Mouse (Mus musculus) adrenal gland, postnatal 10 days (tissue): ENCODE results near the gene Psmb3. TPM values are rescaled to one million over a fixed set of nuclear protein-coding genes. Genes with fewer than 3 reads are reported as not detected.
"Not testable (repeated sequence)": the region's sequence is repeated elsewhere in the genome, so short reads cannot be mapped to it uniquely, and the experiment has no call there.

ENCODE experiments used
- DNase-seq: peaks from one replicate; pipeline ENCODE4 v3.0.0; 2021; ENCODE audit warnings: mixed read lengths
- total RNA-seq, 2 experiments: library from RNA; stranded (reverse); gene quantifications; 2 replicates each; pipeline ENCODE4 v1.2.3; 2021

Psmb3 gene
- total RNA-seq, 2 experiments from 2014 or later: 231 to 234 TPM

DNA sequence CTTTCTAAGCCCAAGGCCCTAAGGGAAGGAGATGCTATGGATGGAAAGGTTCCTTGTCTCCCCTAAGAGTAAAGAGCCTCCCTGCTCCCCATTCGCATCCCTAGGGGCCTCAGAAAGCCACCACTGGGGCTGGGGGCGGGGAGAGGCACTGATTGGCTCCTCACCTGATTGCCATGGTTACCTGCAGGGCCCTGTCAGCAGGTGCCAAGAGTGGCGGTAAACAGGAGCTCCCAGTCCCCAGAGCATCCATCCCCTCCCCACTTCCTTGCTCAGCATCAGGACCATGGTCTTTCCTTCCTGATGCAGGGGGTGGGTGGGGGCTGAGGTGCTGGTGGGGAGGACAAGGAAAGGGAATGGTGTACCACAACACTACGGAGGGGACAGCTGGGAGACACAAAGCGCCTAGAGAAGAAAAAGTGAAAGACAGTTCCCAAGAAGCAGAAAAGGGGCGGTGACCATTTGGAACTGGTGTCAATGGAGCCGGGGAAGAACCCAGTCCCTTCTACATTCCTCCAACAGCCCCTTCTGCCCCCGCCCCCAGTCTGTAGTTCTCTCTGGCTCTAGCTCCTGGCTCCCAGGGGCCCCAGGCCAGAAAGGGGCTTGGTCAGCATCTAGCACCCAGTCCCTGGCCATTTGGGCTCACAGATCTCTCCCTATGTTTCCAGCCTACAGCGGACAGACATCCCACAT, 7.3 kb upstream of the Psmb3 start:
- no peak for DNase-seq

DNA sequence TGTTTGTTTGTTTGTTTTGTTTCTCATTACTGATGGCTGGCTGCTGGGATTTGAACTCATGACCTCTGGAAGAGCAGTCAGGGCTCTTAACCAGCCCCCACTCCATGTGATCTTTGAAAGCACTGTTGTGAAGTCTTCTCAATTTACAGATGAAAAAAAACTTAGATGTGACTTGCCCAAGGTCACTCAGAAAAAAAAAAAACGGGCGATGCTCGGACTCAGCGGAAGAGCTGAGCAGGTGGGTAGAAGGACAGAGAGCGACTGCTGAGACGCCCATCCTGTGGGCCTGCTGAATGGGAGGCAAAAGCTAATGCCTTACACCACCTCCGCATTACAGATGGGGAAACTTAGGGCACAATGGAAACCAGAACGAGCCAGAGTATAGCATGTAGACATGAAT, 6.5 kb upstream of the Psmb3 start:
- no peak for DNase-seq

DNA sequence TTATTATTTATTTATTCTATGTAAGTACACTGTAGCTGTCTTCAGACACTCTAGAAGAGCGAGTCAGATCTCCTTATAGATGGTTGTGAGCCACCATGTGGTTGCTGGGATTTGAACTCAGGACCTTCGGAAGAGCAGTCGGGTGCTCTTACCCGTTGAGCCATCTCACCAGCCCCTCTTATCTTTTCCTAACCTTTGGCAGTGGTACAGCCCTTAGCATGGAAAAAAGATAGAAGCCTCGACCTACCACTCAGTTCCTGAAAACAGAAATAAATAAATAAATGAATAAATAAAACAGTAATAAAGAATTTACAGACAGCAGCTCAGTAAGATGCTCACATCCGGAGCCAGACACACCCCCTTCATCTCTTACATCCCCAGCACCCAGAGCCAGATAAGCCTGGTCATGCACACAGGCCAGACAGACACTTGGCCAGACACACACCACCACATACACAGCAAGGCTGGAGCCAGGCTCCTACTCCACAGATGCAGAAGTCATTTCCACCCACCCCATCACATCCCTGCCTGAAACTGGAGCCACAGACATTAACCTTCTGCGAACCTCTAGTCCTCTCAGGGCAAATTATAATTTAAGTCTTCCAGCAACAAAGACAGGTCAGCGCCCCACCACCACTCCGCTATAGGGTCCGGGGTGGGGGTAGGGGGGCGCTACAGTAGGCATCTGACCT, 5.9 kb upstream of the Psmb3 start:
- DNase-seq: no peak

DNA sequence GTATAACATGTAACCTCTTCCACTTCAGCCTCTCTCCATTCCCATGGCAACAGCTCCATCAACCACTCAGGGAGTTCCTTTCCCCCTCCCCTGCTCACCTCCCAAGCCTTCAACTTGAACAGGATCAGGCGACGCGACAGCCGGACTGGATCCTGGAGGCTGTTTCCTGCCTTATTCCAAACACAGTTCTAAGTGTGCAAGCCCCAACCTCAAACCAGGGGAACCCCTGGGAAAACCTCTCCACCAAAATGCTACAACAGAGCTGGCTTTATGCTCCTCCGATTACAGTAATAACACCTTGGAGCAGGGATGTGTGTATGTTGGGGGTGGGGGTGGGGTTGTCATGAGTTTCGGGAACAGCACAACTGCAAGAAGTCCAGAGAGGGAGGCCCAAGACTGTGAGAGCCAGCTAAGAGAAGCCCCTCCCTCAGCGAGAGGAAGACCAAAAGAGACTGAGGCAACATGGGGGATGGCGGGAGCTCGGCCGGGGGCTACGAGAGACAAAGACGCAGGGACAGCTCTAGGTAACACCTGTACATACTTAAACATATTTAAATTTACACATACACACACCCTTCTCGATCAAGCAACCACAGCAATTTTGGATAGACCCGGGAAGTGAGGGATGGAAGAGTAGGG, 5.2 kb upstream of the Psmb3 start:
- peak; percentile 27 for DNase-seq

DNA sequence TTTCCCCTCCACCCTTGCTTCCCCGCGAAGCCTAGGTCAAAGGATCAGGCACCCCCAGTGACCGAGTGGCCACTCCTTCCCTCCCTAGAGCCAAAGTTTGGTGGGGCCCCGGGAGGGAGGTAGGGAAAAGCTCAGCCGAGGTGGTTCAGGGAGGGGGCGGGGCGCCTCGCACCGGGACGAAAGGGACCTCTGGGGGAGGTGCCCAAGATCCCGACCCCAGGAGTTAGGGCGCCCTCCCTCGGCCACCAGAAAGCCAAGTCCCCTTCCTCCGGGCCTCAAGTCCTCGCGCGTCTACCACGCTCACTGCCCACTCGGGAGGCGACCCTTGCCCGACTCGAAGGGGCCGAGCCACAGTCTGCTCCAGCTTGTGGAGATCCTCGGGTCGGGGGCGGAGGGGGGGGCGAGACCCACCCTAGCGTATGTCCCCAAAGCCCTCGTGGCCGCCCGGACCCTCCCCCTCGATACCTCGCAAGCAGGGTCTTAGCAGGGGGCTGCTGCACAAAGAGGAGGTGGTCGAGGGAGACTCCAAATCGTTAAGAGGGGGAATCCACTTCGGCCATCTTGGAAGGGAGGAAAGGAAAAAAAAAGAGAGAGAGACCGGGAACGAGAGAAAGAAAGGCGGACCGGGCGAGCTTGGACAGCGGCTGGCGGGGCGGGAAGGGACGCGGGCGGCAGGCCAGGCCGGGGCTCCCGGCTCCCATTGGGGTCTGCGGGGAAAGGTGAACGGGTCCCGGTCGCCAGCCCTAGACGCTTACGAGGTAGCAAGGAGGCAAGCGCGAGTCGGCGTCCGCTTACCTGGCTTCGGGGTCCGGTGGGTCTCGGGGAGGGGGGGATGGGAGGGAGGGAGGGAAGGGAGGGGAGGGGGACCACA, 4.2 kb upstream of the Psmb3 start:
- peak; percentile 89 for DNase-seq

DNA sequence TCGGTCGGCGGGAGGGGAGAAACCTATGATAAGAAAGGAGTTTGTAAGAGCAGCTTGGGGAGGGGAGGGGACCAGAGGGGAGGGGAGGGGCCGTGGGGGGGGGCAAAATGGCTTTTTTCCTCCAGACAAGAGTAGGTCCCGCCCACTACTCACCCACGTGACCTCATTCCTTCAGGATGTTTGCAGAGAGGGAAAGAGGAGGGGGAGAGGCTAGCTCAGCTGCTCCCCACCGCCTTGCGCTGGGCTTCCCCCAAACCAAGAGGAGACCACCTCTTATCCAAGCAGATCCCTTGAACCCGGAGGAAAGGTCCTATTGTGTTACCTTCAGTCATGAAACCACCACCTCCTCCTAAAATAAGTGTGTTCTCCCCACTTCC, 3.6 kb upstream of the Psmb3 start:
- peak; percentile 91 for DNase-seq

DNA sequence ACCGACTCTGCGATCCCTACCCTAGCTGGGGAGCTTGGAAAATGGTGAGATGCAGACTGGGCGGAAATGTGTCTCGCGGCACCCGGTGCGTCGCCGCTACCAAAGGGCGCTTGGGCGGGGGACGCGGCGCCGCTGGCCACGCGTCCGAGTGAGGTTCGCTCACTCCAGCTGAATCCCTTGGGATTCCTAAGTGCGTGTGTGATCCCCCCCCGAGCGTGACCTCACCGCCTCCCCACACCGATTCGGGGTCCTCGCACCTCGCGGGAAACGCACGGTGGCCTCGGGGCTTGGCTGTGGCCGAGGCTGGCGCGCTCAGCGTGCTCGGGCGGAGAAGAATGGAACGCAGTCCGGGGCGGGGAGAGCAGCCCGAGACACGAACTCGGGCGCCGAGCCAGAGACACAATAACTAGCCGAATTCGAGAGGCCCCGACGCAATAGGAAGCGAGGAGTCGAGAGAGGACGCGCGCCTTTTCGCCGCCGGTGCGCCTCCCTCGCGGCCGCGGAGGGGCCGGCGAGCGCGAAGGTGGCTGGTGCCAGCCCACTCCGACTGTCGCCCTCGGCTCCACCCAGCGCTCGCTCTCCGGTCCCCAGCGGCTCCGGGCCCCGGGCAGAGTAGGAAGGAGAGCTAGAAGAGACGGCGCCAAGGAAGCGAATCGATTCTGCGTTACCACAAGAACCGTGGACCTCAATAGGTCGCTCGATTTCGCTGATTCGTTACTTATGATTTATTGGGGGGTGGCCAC, 3.0 kb upstream of the Psmb3 start, which contains the start of gene Pcgf2:
Pcgf2 (minus strand) TSS at position 495 of the 743 bp plus-strand sequence.
- peak; percentile 87 for DNase-seq

DNA sequence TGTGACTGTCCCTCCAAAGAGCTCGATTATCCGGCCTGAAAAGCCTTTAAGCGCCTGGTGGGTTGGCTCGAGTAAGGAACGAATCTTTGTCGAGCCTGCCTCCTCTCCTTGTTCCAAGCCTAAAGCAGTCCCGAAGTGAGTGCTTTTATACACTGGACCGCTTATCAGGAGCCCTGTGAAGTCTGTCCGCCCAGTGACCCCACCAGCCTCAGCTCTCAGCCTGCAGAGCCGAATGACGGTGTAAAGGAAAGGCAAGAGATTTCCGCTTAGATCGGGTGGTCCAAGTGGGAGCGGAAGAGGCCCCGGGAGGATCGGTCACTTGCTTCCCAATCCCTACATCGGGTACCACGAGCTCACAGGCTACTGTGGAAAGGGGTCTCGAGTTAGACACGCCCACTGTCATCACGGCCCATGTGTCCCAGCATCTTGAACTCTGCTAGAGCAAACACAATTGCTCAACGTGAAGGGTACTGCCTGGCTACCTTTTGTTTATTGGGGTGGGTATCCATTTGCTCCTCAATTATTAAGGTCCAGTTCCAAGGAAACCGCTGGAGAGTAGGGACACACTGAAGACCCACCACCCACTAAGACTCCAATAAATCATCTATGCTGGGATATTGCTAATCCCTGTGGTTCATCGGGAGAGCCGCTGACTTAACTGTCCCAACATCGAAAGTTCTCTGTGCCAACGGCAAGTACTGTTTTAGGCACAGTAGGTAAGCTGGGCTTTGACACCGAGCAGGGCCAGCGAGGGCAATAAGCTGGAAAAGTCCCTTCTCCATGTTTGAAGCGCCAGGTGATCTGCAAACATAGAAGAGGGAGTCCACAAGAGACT, 2.2 kb upstream of the Psmb3 start:
- peak; percentile 65 for DNase-seq

DNA sequence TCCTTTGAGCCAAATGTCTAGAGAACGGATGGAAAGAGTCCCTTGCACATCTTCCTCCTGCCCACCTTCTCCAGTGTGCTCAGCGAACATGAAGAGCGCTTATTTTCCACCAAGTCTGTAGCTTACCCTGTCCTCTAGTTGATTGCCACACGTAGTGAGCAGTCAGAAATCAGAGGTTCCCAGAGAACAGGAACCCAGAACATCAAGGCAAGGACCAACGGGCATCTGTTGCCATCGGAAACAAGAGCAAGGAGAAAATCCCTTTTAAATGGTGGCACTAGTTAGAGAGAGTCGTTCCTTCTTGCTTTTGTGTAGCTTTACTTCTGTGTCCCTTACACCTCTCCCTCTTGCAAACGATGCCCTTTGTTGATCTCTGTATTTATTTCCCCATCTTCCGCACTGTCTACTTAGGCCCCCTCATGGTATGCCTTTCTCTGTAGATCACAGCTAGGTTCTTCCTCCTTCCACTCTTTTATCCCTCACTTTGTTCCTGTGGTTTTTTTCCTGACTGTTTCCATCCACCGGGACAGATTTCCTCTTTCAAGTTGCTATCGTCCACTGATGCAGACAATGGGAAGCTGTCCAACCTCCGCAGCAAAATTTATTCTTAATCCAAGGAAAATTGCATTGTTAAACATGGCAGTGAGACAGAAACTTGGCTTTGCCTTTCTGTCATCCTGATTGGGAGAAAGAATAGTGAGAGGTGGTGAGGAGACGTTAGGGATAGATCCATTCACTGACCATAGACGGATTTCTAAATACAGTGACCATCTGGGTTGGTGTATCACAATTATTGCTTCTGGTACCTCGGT, 1.4 kb upstream of the Psmb3 start:
- no peak for DNase-seq

DNA sequence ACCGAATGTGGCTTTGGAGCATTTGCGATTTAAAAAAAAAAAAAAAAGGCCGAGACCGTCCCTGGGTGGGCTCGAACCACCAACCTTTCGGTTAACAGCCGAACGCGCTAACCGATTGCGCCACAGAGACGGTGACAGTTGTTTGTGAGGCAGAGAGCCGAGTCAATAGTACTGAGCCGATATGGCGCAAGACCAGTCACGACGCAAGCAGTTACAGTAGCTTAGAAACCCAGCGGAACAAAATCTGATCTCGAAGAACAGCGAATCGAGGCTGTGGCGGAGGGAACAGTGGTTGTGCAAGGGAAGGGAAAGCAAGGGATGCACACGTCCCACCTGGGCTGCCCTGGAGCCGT, 830 bp upstream of the Psmb3 start:
- DNase-seq: peak; percentile 95

DNA sequence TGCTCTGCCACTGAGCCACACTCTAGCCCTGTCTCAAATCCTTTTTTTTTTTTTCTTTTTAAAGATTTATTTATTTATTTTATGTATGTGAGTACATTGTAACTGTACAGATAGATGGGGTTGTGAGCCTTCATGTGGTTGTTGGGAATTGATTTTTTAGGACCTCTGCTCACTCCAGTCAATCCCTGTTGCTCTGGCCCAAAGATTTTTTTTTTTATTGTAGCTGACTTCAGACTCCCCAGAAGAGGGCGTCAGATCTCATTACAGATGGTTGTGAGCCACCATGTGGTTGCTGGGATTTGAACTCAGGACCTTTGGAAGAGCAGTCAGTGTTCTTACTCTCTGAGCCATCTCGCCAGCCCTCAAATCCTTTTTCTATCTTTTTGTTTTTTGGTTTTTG, 6.9 kb downstream of the Psmb3 start:
- not testable (repeated sequence) for DNase-seq

DNA sequence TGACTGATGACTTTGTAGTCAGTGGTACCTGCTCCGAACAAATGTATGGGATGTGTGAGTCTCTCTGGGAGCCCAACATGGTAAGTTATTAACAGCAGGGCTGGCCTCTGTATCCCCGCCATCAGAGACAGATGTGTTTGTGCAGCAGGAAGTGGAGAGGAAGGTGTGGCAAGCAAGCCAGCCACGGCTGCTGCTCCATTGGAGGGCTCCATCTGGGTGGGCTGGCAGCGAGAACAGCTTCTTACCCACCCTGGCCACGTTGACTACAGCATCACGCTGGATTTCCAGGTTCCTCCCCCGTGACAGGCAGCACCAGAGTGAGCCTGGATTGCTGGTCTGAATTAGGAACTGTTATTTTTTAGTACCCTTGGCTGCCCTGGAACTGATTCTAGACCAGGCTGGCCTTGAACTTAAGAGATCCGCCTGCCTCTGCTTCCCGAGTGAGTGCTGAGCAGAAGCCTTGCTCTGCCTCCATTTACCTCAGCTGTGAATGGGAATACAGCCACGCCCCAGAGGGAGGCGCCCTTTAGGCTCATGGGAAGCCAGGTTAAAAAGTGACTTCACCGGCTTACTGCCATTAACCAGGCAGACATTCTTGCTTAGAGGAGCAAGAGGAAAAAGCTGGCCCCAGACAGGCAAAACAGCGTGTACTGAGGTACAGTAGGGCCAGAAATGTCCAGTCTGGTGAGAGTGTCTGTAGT, 8.2 kb downstream of the Psmb3 start:
- DNase-seq: no peak

DNA sequence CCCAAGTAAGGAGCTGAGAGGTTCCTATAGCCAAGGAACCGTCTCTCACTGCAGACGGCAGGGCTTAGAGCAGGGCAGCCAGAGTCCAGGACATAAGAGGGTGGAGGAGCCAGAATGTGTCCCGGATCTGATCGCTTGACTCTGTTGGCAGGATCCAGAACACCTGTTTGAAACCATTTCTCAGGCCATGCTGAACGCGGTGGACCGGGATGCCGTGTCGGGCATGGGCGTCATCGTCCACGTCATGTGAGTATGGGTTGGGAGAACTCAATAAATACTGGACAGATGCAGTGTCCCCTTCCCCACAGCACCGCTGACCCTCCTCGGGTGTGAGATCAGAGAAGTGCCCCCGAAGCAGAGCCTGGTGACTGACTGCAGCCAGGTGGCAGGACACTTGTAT, 9.1 kb downstream of the Psmb3 start:
- no peak for DNase-seq

DNA sequence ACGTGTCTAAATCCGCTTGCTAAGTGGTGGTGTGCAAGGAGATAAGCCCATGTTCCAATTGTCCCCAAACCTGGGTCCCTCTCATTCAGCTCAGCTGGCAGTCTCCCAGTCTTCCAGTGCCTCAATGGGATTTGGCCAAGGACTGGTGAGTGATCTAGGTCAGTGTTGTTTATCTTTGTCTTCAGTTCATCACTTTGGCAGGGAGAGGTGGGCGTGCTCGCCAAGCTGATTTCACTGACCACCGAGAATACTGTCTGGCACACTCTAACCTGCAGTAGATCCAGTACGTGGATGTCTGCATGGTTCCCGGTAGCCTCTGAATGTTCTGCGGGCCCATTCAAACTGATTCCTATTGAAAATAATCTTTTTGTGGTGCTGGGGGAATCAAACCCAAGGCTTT, 10.7 kb downstream of the Psmb3 start:
- DNase-seq: peak; percentile 71

DNA sequence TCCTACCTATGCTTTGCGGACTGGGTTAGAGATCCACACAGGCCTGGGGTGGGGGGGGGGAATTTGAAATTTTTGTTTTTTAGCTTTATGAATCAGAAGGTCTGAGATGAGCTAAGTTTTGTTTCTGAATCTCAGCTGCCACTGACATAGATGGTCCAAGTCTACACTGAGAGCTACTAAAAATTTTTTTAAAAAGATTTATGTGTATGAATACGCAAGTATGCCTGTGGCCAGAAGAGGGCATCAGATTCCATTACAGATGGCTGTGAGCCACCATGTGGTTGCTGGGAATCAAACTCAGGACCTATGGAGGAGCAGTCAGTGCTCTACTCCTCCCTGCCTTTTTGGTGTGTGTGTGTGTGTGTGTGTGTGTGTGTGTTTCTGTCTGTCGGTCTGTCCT, 11.2 kb downstream of the Psmb3 start:
- DNase-seq: no peak

DNA sequence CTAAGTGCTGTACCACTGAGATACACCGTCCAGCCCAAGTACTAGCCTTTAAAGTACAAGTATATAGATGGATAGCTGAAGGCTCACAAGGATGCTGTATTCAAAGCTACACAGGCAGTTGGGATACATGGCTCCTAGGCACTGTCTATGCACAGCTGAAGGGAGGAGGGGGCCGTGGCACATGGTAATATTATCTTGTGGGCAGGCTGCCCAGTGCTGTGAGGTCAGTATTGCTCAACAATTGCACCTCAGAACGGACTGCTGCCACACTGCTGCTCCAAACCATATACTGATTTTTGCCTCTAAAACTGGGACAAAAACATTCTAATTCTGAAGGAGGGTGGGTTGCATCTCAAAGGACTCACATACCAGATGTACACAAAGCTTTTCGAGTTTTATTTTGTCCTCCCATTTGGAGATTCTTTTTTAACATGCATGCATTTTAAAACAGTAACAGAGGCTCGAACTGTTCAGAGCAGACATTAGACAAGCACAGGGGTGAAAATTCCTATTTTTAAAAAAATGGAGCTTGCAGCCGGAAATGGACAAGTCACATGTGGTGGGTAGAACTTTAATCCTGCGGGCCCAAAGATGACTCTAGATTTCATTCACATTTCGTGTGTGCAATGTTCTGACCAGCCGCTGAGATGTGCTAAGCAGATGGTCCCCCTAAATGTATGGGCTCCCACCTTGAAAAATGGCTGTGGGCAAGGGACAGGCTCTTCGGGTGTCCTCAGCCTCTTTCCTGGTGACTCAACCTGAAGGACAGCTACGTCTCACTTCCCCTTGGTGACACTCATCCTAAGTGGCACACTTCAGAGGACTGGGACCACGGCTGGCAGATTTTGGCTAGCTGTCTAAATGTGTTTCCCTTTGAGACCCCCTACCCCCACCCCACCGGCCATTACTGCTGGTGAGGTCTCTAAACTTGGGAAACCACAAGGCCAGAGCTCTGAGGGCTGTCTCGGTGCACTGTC, 11.9 kb downstream of the Psmb3 start:
- DNase-seq: peak; percentile 78

DNA sequence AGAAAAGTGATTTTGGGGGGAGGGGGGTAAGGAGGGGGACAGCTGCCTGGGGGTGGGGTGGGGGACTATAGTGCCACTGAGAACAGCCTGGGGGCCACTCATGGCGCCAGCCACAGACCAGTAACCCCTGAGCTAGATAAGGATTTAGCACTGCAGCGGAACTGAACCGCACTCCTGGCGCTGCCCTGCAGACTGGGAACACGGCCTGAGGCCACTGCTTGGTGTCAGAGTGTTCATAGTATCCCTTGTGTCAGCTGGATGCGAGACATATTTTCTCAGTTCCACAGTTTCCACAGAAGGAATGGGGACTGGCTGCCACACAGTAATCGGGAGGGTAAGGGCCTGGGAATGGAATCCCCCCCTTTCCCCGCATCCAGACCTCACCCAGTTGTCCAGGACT, 12.8 kb downstream of the Psmb3 start:
- DNase-seq: no peak
